In the genomic region with DNA sequence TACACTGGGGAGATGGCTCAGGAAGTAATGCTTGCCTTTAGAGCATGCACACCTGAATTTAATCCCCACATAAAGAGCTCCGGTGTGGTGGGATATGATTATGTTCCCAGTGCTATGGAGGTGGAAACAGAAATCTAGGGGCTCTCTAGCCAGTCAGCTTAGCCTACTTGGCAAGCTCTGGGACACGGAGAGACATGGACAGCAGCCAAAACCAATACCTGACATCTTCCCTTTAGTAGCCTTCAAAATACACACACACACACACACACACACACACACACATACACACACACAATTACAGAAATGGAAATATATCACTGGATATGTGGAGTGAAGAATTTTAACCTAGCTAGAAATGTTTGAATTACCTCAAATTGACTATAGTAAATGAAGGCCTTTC, we compare ENCODE assay signal across 21 mouse cellular contexts.
DNase-seq lines count a peak whose midpoint lies in the region; ATAC-seq and TF ChIP-seq lines count a peak whose summit lies in the region.
"Had no signal": no experiment of that assay in that cellular context is flagged by ENCODE, and none has a peak within 500 bp of the region (broad histone marks: within the 10 kb centered on the region; RNA-seq: fewer than 3 reads in every experiment).

No protein-coding gene starts in this region.

- TF ChIP-seq CTCF in layer of hippocampus, adult 2 months (conservative IDR thresholded peaks at IDR 0.05): no peak
- no peak for TF ChIP-seq CTCF in liver, postnatal 0 days (IDR thresholded peaks at IDR 0.05; ENCODE audit: low read depth)

- peak overlapping the region; percentile 70 for H3K27ac ChIP-seq in layer of hippocampus, adult 2 months
- H3K27ac ChIP-seq in liver, postnatal 0 days (ENCODE audit: low read depth): no peak overlapping the region
- no peak overlapping the region for H3K27ac ChIP-seq in liver, embryonic 11.5 days (ENCODE audit: low read depth, low read length)
- H3K27ac ChIP-seq: embryonic facial prominence, embryonic 12.5 days; forebrain, embryonic 12.5 days; heart, embryonic 10.5 days; heart, embryonic 15.5 days; hindbrain, embryonic 10.5 days; hindbrain, embryonic 15.5 days had no signal

- WGBS in liver, postnatal 0 days (ENCODE audit: insufficient replicate concordance): 74% methylated on average over 2 of the region's 2 CpGs
- 85% methylated on average over 2 of the region's 2 CpGs for WGBS in liver, embryonic 11.5 days

- H3K4me2 ChIP-seq in liver, postnatal 0 days (ENCODE audit: low read depth, low read length): no peak overlapping the region
- no peak overlapping the region for H3K4me2 ChIP-seq in liver, embryonic 11.5 days
- H3K4me2 ChIP-seq: embryonic facial prominence, embryonic 12.5 days; forebrain, embryonic 12.5 days; heart, embryonic 15.5 days; hindbrain, embryonic 15.5 days had no signal

- no peak overlapping the region for H3K9ac ChIP-seq in liver, postnatal 0 days (replicated peaks)
- H3K9ac ChIP-seq in liver, embryonic 11.5 days (ENCODE audit: low read depth, low read length): no peak overlapping the region
- H3K9ac ChIP-seq: embryonic facial prominence, embryonic 12.5 days; forebrain, embryonic 12.5 days; heart, embryonic 15.5 days; hindbrain, embryonic 15.5 days had no signal

- H3K4me1 ChIP-seq in liver, postnatal 0 days (ENCODE audit: insufficient read depth): no peaks in the 10 kb centered on the region
- no peaks in the 10 kb centered on the region for H3K4me1 ChIP-seq in liver, embryonic 11.5 days (replicated peaks; ENCODE audit: control insufficient read depth, insufficient read depth, low read length)
- H3K4me1 ChIP-seq: heart, embryonic 10.5 days; heart, embryonic 15.5 days; hindbrain, embryonic 10.5 days had no signal

- no peak for ATAC-seq in cerebellum, adult (ENCODE audit: insufficient number of reproducible peaks, low FRiP score, low TSS enrichment)
- no peak for ATAC-seq in liver, postnatal 0 days
- ATAC-seq in liver, embryonic 11.5 days (replicated peaks; ENCODE audit: low FRiP score): no peak
- ATAC-seq: forebrain, embryonic 16.5 days; inflammation-experienced regulatory T-cells, adult 6 months; intestine, postnatal 0 days had no signal

- DNase-seq in cerebellum, adult 11-12 months: peak; percentile 7
- DNase-seq in cerebellum, postnatal 25 days: peak; percentile 27 to 52
- no peak for DNase-seq in cerebellum, adult 11 months
- no peak for DNase-seq in layer of hippocampus, adult 2 months (ENCODE audit: low spot score in 2 of 2)
- DNase-seq in layer of hippocampus, adult 8-10 months (ENCODE audit: low spot score in 2 of 2): no peak
- DNase-seq in liver, postnatal 0 days: peak; percentile 40
- no peak for DNase-seq in liver, embryonic 11.5 days (ENCODE audit: low spot score)
- DNase-seq: adrenal gland, postnatal 25 days; embryo, embryonic 11 days; gastrocnemius, postnatal 10 days; heart, adult 18-20 months had no signal

- no peak for TF ChIP-seq EP300 in liver, postnatal 0 days (IDR thresholded peaks at IDR 0.05; ENCODE audit: low read depth)

- H3K4me3 ChIP-seq in layer of hippocampus, adult 2 months: no peak overlapping the region
- no peak overlapping the region for H3K4me3 ChIP-seq in liver, postnatal 0 days (ENCODE audit: low read depth, low read length)
- no peak overlapping the region for H3K4me3 ChIP-seq in liver, embryonic 11.5 days (ENCODE audit: low read depth, low read length)
- H3K4me3 ChIP-seq: embryonic facial prominence, embryonic 12.5 days; forebrain, embryonic 12.5 days; heart, embryonic 10.5 days; heart, embryonic 15.5 days; hindbrain, embryonic 10.5 days; hindbrain, embryonic 15.5 days had no signal

- no peaks in the 10 kb centered on the region for H3K36me3 ChIP-seq in liver, postnatal 0 days (replicated peaks; ENCODE audit: insufficient read depth, low read length)
- H3K36me3 ChIP-seq in liver, embryonic 11.5 days (ENCODE audit: control insufficient read depth, insufficient read depth, low read length): no peaks in the 10 kb centered on the region
- H3K36me3 ChIP-seq: embryonic facial prominence, embryonic 12.5 days; forebrain, embryonic 12.5 days; heart, embryonic 10.5 days; heart, embryonic 15.5 days; hindbrain, embryonic 10.5 days; hindbrain, embryonic 15.5 days had no signal

- no peaks in the 10 kb centered on the region for H3K9me3 ChIP-seq in liver, postnatal 0 days (ENCODE audit: low read length)
- no peaks in the 10 kb centered on the region for H3K9me3 ChIP-seq in liver, embryonic 11.5 days (ENCODE audit: control insufficient read depth, low read length)
- H3K9me3 ChIP-seq: embryonic facial prominence, embryonic 12.5 days; forebrain, embryonic 12.5 days; heart, embryonic 10.5 days; heart, embryonic 15.5 days; hindbrain, embryonic 10.5 days; hindbrain, embryonic 15.5 days had no signal

- H3K27me3 ChIP-seq in liver, postnatal 0 days (ENCODE audit: insufficient read depth, low read length): no peaks in the 10 kb centered on the region
- no peaks in the 10 kb centered on the region for H3K27me3 ChIP-seq in liver, embryonic 11.5 days (replicated peaks; ENCODE audit: control insufficient read depth, insufficient read depth, low read length)
- H3K27me3 ChIP-seq: embryonic facial prominence, embryonic 12.5 days; forebrain, embryonic 12.5 days; heart, embryonic 15.5 days; hindbrain, embryonic 15.5 days had no signal

Comparison
In these comparisons a context has a peak if more than half of its experiments do, and no peak if none do; other contexts are left out.
1. DNase-seq: peak in cerebellum, adult 11-12 months (single experiment), cerebellum, postnatal 25 days (2 of 2) and liver, postnatal 0 days (single experiment); none in cerebellum, adult 11 months (single experiment), layer of hippocampus, adult 2 months (0 of 2), layer of hippocampus, adult 8-10 months (0 of 2) and liver, embryonic 11.5 days (single experiment).